Mouse (Mus musculus) spleen, embryonic (tissue): ENCODE results near the gene Cdc26.

Experiments
- CTCF ChIA-PET: fragments of 350-600 bp; sonication (Branson Sonifier 250); formaldehyde crosslinking; loops from one replicate; lab custom pipeline; 2022; lab: Charles Lee

Gene Cdc26

DNA sequence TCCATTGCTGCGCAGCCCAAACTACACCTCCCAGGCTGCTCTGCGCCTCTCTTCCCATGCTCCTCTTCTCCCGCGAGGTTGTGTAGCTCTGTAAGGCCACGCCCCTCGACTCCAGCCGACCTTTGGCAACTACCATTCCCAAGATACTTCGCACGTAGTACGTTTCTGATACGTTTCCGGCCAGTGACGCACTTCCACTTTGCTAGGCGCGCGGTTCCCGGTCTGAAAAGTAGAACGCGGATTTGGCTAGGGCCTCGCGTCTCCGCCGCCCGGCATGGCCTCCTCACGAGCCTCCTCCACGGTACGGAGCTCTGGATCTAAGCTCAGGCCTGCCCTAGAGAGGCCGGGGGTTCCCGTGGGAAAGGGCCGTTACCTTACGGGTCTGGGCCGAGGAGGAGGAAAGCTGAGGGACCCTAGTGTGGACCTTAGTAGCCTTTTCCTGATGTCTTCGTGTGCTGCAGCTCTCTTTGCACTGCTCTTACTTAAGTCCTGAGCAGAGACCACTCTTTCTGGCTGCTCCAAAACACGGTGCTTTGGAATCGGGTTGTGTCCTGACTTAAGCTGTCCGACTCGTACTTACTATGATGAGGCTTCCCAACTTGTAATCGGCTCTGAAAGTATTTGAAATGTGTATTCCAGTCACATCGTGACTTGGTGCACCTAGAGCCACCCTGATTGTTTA, at the start of gene Cdc26, which contains the start of gene Prpf4:
TSS of gene Cdc26 (minus strand) at position 42 of the 682 bp plus-strand sequence.
TSS of gene Prpf4 (plus strand) at position 197 of the 682 bp plus-strand sequence.
- CTCF ChIA-PET: interaction anchor here (0.9 kb wide), 1 partner anchor 113 kb away, joined by 3 read pairs; no protein-coding TSS in a partner anchor

DNA sequence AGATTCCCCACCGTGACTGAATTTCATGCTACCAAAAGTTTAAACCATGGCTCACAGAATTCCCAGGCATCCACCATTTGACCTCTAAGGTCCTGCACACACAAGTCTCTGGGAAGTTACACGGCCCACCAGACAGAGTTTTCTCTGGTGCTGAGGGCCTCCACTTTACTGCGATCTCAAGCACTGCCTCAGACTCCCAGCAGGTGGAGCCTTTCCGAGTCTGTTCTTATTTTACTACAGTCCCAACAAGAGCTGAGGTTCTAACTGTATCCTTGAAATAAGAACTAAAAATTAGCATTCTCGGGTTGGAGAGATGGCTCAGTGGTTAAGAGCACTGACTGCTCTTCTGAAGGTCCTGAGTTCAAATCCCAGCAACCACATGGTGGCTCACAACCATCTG, 46.6 kb upstream of the Cdc26 start:
- CTCF ChIA-PET: no interaction called here

DNA sequence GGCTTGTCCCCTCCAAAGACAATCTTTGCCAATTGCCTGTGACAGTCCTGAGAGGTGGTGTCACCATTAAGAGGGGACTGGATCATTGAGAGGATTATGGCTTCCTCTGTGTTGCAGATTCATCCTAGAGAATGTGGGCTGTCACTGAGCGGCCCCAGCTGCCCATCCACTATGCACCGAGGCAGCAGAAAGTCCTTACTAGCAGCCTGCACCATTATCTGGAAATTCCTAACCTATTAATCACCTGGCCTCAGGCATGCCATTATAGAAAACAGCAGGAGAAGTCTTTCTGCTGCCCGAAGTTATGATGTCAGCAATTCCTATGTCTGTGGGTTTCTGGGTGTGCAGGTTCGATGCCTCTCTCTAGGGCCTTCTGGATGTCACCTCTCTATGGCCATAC, 32.5 kb upstream of the Cdc26 start:
- CTCF ChIA-PET: no interaction called here

DNA sequence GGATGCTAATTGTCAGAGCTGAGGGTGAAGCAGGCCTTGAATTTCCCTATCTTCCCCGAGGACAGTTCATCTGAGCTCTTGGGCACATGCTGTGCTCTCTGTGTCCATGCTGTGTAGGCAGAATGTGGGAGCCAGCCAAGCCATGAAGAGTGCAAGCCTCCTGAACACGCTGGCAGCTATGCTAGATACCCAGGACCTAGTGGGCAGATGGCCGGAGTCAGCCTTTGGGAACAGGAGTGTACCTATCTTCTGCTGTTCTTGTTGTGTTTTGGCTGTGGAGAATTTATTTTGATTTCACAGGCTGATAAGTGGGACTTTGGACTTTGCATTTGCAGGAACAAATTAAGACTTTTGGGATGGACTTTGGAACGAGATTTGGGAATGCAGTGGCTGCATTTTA, 32.1 kb upstream of the Cdc26 start:
- CTCF ChIA-PET: no interaction called here

DNA sequence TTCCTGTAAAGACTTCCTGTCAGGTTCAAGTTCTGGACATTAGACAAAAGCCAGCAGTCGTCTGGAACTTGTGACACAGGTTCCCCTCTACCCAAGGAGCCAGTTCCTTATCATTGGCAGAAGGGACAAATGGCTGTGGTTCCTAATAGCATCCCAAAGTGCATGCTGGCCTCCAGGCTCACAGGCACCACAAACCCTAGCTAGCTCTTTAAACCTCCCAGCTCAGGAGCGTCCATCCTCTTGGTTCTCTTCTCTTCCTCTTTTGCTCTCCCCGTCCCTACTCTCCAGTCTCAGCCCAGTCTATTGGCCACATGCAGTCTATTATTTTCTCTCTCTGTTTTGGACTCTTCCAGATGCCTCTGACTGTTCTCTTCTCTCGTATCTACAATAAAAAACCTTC, 31.4 kb upstream of the Cdc26 start:
- CTCF ChIA-PET: no interaction called here

GRCm38 (mm10) chr4:62437871-62438270, 29.4 kb upstream of the Cdc26 start:
- CTCF ChIA-PET: no interaction called here

DNA sequence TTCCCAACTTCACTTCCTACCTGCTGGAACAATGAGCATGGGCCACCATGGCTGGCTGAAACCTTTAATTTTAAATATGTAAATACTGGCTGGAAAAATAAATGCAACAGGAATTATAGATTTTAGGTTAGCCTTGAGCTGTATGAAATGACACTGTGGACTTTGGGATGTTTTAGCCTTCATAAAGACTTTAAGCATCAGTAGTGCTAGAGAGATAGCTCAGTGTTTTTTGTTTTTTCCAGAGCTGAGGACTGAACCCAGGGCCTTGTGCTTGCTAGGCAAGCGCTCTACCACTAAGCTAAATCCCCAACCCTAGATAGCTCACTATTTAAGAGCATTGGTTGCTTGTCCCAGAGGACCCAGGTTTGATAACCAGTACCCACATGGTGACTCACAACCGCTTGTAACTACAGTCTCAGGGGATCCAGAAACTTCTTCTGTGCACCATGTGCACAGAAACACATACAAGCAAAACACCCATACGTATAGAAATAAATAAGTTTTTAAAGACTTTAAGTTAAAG, 28.9 kb upstream of the Cdc26 start:
- CTCF ChIA-PET: no interaction called here

- CTCF ChIA-PET: no interaction called here
Observed at GRCm38 (mm10) chr4:62435081-62435480, 26.6 kb upstream of the Cdc26 start, which contains the start of gene Rnf183. Gene Rnf183, minus strand, starts transcription at chr4:62435252.

DNA sequence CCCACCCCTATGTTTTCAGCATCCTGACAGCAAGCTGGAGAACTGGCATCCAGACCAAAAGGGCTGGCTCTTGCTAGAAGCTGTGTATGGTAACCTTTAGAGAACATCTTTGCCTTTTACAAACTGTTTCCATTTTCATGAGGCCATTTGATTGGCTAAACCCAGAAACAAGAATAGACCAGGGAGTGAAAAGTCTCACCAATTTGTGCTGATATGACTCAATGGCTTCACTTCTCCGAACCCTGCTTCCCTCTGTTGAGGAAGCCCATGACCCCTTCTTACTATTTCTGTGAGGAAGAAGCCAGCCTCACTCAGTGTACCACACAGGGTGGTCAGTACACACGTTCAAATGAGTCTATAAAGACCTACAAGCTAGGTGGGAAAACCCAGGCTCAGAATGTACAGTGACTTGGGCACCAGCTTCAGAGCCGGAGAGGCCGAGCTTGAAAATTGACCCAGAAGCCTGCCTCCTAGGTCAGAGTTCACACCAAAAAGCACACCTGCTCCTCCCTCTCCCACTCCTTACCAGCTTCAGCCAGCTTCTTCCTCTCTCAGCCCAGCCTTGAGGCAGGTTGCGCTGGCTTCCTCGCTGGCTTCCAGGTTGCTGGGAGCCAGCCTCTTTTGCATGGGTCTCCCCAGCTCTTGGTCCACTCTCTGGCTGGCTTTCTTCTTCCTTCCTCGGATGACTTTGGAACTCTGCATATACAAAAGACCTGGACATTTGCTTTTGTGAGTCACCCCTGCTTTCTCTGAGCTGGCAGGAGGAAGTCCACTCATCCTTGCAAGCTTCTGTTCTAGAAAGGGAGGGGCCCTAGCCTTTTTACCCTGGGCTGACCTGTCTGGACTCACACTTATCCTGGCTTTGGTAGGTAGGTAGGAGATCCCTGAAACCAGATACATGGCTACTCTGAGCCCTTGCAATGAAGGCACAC, 25.8 kb upstream of the Cdc26 start:
- CTCF ChIA-PET: no interaction called here

DNA sequence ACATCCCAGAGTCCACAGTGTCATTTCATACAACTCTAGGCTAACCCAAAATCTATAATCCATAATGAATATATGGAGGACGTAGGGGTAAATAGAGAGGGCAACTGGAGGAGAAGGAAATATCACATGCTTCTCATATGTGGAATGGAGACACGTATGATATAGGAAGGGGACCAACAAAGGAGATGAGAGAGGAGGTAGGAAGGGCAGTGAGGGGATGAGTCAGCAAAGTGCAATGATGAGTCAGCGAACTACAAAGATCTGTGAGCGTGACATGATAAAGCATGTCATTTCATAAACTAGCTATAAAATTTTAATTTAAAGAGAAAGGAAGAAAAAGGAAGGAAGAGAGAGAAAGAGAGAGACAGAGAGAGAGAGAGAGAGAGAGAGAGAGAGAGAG, 23.1 kb upstream of the Cdc26 start:
- CTCF ChIA-PET: no interaction called here

- CTCF ChIA-PET: no interaction called here
Observed at GRCm38 (mm10) chr4:62430678-62431077, 22.2 kb upstream of the Cdc26 start.

DNA sequence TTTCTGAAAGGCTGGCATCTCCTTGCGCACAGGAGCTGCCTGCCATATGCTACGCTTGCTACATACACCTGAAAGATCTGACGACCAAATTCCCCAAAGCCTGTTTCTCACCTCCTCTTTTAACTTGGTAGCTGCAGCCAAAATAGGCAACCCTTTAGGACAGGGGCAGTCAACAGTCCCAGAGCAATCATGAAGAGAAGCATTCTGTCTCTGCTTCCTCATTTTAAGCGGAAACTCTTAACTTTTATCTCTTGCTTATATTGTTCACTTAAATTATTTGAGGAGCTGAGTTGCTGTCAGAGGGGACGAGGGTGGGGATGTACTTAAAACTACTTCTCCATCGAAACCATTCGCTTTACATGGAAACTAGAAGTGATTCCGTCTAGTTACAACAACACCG, 21.2 kb upstream of the Cdc26 start:
- CTCF ChIA-PET: no interaction called here

DNA sequence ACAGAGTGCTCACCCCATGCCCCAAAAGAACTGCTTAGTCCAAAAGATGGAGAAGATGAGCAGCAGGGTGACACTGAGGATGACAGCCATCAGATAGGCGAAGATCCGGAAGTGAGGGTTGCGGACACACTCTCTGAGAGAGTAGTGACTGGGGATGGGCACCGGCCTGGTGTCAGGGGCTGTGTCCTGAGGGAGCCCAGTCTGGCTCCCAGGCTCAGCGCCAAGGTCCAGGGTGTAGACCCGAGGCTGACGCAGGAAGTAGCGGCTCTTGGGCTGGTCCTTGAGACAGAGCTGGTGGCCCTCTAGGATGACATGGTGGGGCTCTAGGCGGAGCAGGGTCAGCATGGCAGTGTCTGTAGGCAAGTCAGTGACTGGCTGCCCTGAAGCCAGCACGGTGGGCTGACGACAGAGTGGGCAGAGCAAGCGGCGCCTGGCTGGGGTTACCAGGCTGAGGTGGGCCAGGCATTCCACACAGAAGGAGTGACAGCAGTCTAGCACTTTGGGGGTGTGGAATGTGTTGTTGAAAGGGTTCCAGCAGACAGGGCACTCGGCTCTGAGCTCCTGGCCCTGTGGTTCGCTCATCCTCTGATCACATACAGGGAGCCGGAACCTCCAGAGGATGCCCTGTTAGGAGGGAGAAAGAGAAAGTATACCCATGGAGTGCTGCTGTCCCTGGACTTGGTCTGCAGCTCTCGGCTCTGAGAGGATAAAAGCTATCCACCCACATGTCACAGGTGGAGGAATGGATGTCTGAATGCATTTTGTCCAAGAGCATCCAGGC, 19.7 kb upstream of the Cdc26 start:
- CTCF ChIA-PET: no interaction called here

DNA sequence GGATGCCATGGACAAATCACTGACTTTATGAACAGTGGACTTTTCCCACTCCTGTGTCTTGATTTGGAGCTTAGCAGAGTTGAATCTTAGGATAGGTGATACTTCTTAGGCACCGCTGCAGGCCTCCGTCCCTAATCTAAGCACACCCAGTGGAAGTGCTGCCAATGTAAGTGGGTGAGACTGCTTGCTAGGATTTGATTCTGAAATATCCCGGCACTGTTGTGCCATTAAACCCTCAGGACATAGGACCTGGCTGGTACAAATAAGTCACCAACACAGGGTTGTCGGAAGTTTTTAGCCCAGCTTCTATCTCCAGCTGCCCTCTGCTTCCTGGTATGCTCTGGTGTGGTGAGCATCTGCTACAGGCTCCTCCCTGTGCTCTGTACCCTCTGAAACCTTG, 17.4 kb upstream of the Cdc26 start:
- CTCF ChIA-PET: interaction anchor here (0.6 kb wide), 1 partner anchor 65 kb away, joined by 3 read pairs; no protein-coding TSS in a partner anchor

- CTCF ChIA-PET: no interaction called here
Observed at GRCm38 (mm10) chr4:62419091-62419490, 10.6 kb upstream of the Cdc26 start.

DNA sequence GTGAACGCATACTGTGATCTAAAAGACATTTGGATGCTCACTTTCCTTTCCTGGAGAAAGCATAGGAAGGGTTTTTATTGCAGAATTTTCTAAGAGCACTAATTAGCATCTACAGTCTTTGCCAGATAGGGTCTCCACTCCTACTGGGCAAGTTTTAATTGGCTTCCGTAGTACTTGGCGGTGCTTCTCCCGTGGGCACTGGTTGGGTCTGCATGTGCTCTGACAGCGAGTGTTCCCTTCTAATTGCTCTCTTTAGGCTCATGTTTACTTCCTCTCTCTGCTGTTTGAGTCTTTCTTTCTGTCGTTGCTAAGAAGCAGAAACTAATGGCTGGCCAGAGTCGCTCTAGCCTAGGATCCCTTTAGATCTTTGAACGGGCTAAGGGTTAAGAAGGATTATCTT, 10.0 kb upstream of the Cdc26 start:
- CTCF ChIA-PET: no interaction called here

DNA sequence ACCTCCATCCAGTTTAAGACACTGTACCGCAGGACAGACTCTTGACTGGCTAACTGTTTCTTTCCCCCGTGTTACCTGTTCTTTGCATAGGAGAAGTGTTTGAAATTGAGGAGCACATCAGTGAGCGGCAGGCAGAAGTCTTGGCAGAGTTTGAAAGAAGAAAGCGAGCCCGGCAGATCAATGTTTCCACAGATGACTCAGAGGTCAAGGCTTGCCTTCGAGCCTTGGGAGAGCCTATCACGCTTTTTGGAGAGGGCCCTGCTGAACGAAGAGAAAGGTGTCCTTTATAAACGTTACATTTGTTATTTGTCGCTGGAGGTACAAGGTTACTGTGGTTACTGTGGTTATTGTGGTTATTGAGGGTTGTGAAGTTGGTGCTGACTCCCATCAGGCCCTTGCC, 3.2 kb upstream of the Cdc26 start:
- CTCF ChIA-PET: interaction anchor here (0.7 kb wide), 1 partner anchor 74 kb away, joined by 8 read pairs; no protein-coding TSS in a partner anchor

GRCm38 (mm10) chr4:62410325-62410724, 1.9 kb upstream of the Cdc26 start:
- CTCF ChIA-PET: no interaction called here

DNA sequence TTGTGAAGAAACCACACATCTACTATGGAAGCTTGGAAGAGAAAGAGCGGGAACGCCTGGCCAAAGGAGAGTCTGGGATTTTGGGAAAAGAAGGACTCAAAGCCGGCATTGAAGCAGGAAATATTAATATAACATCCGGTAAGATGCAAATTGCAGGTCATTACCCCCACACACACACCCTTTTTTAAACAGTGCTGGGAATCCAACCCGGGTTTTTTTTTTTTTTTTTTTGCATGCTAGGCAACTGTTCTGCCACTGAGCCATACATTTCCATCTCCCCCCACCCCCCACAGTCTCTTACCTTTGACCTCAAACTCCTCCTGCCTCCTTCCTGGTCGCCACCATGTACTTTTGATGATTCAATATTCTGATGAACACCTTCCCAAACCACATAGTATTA, 1.2 kb upstream of the Cdc26 start:
- CTCF ChIA-PET: interaction anchor here (0.5 kb wide), 1 partner anchor 124 kb away, joined by 4 read pairs; no protein-coding TSS in a partner anchor

- CTCF ChIA-PET: interaction anchor here (0.6 to 1.0 kb wide), 3 partner anchors 41 to 56 kb away, joined by 3 to 5 read pairs (median 3); no protein-coding TSS in a partner anchor
Observed at GRCm38 (mm10) chr4:62407730-62408582, 486 bp downstream of the Cdc26 start.
